Mouse (Mus musculus): ENCODE data around the gene Fignl1. TPM values are rescaled to one million over a fixed set of nuclear protein-coding genes. Genes with fewer than 3 reads are reported as not detected.

Gene Fignl1
- polyA plus RNA-seq, 1 experiment from 2014 or later: 52.8 TPM

DNA sequence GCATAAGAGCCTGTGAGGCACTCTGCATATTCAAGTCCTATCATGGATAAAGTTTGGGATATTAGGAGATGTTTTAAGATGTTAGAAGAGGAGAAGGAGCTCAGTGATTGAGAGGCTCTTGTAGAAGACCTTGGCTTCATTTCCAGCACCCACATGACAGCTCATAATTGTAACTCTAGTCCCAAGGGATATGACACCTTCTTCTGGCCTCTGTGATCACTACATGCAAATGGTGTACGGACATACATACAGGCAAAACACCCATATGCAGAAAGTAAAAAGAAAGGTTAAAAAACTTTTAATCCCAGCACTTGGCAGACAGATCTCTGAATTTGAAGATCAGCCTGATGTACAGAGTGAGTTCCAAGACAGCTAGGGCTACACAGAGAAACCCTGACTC, 10.1 kb downstream of the Fignl1 start:
- Histone ChIP-seq H3K4me1 (replicated peaks) (no peaks in the 10 kb centered on the region), H3K9ac (no peak overlapping the region), H3K4me2 (replicated peaks) (no peak overlapping the region), H3K36me3 (peaks cover 18% of the 10 kb centered on the region), H3K27ac (no peak overlapping the region), H3K4me3 (replicated peaks) (no peak overlapping the region), H3K9me3 (no peaks in the 10 kb centered on the region), H3K27me3 (replicated peaks) (no peaks in the 10 kb centered on the region)
- 98% methylated on average over 1 of the region's 1 CpGs for WGBS
- no peak for ATAC-seq

GRCm38 (mm10) chr11:11794626-11795025, 14.1 kb downstream of the Fignl1 start:
- ATAC-seq: peak; percentile 88
- no peaks in the 10 kb centered on the region for H3K4me1 ChIP-seq (replicated peaks)
- no peak overlapping the region for H3K4me2 ChIP-seq (replicated peaks)
- H3K9ac ChIP-seq: no peak overlapping the region
- no peaks in the 10 kb centered on the region for H3K9me3 ChIP-seq
- H3K4me3 ChIP-seq (replicated peaks): no peak overlapping the region
- 6% methylated on average over 1 of the region's 1 CpGs for WGBS
- 0 out of 2 replicates have a peak, but pooled peaks cover 3% of the 10 kb centered on the region for H3K36me3 ChIP-seq
- H3K27ac ChIP-seq: no peak overlapping the region
- H3K27me3 ChIP-seq (replicated peaks): no peaks in the 10 kb centered on the region

DNA sequence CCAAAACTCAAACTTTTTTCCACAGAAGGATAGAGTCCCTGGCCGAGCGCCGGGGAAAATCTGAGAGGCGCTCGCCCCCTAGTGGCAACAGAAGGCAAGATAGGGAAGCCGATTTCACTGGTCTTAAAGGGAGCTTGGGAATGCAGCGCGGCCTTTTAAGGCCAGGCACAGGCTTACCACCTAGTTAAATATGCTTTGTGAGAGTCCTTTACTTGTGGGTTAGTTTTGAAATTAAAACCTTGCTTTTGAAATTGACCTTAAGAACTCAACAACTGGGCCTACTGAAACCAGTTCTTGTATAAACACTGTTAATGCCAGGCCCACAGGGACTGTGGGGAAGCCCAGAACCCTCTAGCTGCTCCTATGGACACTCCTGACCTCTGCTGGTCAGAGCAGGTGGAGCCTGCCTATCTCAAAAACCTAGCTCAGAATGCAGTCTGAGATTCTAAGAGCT, 20.2 kb downstream of the Fignl1 start:
- Histone ChIP-seq H3K4me2 (replicated peaks) (peak overlapping the region; percentile 40), H3K4me1 (replicated peaks) (no peaks in the 10 kb centered on the region), H3K9ac (no peak overlapping the region), H3K9me3 (no peaks in the 10 kb centered on the region), H3K27me3 (replicated peaks) (no peaks in the 10 kb centered on the region), H3K27ac (no peak overlapping the region), H3K36me3 (no peaks in the 10 kb centered on the region), H3K4me3 (replicated peaks) (no peak overlapping the region)
- WGBS: 1% methylated on average over 8 of the region's 8 CpGs
- ATAC-seq: peak; percentile 95

DNA sequence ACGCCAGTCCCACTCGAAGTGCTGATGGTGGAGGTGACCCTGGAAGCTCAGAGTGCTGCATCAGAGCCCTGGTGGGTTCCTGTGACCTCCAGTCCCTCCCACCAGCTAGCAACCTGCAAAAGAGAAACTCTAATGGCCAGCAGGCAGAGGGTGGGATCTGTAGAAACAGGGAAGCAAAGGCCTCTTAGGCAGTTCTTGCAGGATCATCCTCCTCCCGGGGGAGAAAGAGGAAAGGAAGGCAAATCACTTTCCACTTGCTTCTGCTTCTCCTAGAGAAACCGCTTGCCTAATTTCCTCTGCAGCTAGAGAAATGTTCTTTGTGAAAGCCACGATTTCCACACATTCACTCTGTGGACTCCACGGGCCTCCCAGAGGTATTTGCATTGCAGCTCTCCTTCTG, 23.3 kb downstream of the Fignl1 start:
- no peak for ATAC-seq
- Histone ChIP-seq H3K36me3 (no peaks in the 10 kb centered on the region), H3K27ac (no peak overlapping the region), H3K9me3 (no peaks in the 10 kb centered on the region), H3K4me2 (replicated peaks) (no peak overlapping the region), H3K4me1 (replicated peaks) (no peaks in the 10 kb centered on the region), H3K4me3 (replicated peaks) (no peak overlapping the region), H3K9ac (0 out of 2 replicates have a peak overlapping the region, but pooled peaks have one; percentile 8), H3K27me3 (replicated peaks) (no peaks in the 10 kb centered on the region)
- 58% methylated on average over 6 of the region's 6 CpGs for WGBS

DNA sequence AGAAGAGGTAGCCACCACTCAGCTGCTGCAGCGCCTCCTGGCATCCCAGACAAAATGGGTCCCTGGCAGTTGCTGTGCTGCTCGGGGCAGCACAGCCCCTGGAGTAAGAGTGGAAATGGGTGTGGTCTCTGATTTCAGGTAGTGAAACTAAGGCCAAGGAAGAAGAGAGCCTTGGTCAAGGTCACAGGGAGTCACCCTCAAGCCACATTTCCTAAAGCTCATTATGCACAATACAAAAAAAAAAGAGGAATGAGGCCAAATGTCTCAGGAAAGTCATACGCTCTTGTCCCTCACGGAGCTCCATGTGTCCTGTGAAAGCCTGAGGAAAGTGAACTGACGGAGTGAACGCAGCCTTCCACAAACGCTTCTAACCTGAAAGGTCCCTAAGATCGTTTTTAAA, 27.0 kb downstream of the Fignl1 start:
- no peaks in the 10 kb centered on the region for H3K4me1 ChIP-seq (replicated peaks)
- no peak overlapping the region for H3K27ac ChIP-seq
- 83% methylated on average over 8 of the region's 8 CpGs for WGBS
- H3K9ac ChIP-seq: no peak overlapping the region
- no peaks in the 10 kb centered on the region for H3K27me3 ChIP-seq (replicated peaks)
- no peaks in the 10 kb centered on the region for H3K9me3 ChIP-seq
- H3K4me2 ChIP-seq (replicated peaks): no peak overlapping the region
- ATAC-seq: no peak
- no peak overlapping the region for H3K4me3 ChIP-seq (replicated peaks)
- no peaks in the 10 kb centered on the region for H3K36me3 ChIP-seq

DNA sequence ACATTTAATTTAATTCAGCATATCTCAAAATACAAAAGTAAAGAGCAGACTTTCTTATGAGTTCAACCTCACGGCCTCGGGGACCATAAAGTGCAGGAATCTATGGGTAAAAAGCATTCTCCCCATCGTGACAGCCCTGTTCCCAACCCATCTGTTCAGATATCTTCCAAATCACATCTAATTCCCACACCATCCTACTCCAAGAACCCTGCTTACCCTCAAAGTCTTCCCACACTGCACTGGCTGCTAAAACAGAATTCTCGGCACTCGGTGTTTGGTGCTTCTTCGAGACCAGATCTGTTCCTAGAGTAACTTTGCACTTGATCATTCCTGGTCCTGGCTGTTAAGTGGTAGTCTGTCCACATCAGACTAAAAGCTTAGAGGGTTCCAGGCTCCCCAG, 30.4 kb downstream of the Fignl1 start:
- H3K27ac ChIP-seq: no peak overlapping the region
- no peaks in the 10 kb centered on the region for H3K36me3 ChIP-seq
- no peak overlapping the region for H3K4me2 ChIP-seq (replicated peaks)
- no peak overlapping the region for H3K4me3 ChIP-seq (replicated peaks)
- H3K4me1 ChIP-seq (replicated peaks): no peaks in the 10 kb centered on the region
- no peak for ATAC-seq
- 94% methylated on average over 6 of the region's 6 CpGs for WGBS
- no peaks in the 10 kb centered on the region for H3K9me3 ChIP-seq
- H3K27me3 ChIP-seq (replicated peaks): no peaks in the 10 kb centered on the region
- H3K9ac ChIP-seq: no peak overlapping the region

- Histone ChIP-seq H3K4me2 (replicated peaks) (no peak overlapping the region), H3K36me3 (no peaks in the 10 kb centered on the region), H3K4me3 (replicated peaks) (no peak overlapping the region), H3K27me3 (replicated peaks) (no peaks in the 10 kb centered on the region), H3K27ac (no peak overlapping the region), H3K9ac (no peak overlapping the region), H3K9me3 (no peaks in the 10 kb centered on the region), H3K4me1 (replicated peaks) (no peaks in the 10 kb centered on the region)
- 85% methylated on average over 2 of the region's 2 CpGs for WGBS
- no peak for ATAC-seq
Measured at GRCm38 (mm10) chr11:11777796-11778195, 31.0 kb downstream of the Fignl1 start.

- H3K9ac ChIP-seq: no peak overlapping the region
- no peaks in the 10 kb centered on the region for H3K27me3 ChIP-seq (replicated peaks)
- H3K36me3 ChIP-seq: no peaks in the 10 kb centered on the region
- no peak overlapping the region for H3K27ac ChIP-seq
- ATAC-seq: no peak
- 62% methylated on average over 3 of the region's 3 CpGs for WGBS
- H3K4me2 ChIP-seq (replicated peaks): no peak overlapping the region
- no peaks in the 10 kb centered on the region for H3K9me3 ChIP-seq
- H3K4me3 ChIP-seq (replicated peaks): no peak overlapping the region
- H3K4me1 ChIP-seq (replicated peaks): no peaks in the 10 kb centered on the region
Measured at GRCm38 (mm10) chr11:11777246-11777645, 31.5 kb downstream of the Fignl1 start.

DNA sequence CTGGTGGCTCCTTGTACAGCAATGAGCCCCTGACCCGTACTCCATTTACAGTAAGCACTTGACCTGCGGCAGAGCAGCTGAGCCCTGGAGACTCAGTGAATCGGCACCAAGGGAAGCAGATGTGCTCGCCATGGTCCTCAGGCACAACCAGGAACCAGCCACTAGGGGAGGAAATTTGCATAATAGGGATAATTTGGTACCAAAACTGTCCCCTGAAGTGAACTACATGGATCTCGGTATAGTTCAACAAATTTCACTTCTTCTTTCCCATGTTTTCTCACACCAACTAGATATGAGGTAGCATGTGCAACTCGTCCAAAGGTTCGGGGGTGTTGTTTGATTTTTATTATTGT, 32.0 kb downstream of the Fignl1 start:
- no peak overlapping the region for H3K27ac ChIP-seq
- no peak overlapping the region for H3K9ac ChIP-seq
- no peaks in the 10 kb centered on the region for H3K36me3 ChIP-seq
- H3K9me3 ChIP-seq: no peaks in the 10 kb centered on the region
- H3K4me1 ChIP-seq (replicated peaks): no peaks in the 10 kb centered on the region
- H3K27me3 ChIP-seq (replicated peaks): no peaks in the 10 kb centered on the region
- no peak overlapping the region for H3K4me3 ChIP-seq (replicated peaks)
- H3K4me2 ChIP-seq (replicated peaks): no peak overlapping the region
- WGBS: 85% methylated on average over 7 of the region's 7 CpGs
- no peak for ATAC-seq

DNA sequence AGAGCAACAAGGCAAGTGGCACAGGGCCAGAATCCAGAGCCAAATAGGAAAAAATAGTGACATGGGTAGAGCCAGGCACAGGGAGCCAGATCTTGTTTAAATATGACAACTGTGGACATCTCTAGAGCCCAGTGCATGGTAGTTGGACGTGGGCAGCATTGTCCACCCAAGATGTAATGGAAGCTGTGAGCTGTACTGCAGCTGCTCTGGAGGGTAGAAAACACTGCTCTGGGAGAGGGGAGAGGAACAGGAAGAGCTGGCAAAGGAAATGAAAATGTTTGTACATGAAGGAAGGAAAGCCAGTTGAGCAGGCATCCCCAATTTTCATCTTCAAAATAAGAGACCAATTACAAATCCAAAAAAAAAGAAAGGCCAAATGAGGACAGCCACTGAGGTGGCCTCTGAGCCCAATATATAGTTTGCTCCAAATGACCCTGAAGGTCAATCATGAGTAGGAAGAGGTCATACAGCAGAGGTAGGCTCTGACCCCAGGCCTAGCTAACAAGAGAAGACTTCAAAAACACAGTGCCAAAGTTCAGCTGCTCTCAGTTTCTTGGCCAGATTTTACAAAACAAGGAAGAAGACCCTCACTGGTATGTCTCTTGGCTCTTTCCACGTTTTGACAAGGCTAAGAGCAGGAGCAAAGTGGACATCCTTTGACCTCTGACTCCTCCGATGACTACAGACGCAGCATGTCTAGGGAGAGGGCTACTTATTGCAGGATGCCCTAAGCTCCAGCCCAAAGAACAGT, 32.5 kb downstream of the Fignl1 start:
- no peak overlapping the region for H3K4me3 ChIP-seq (replicated peaks)
- no peak overlapping the region for H3K27ac ChIP-seq
- no peaks in the 10 kb centered on the region for H3K27me3 ChIP-seq (replicated peaks)
- no peaks in the 10 kb centered on the region for H3K36me3 ChIP-seq
- no peaks in the 10 kb centered on the region for H3K9me3 ChIP-seq
- no peak for ATAC-seq
- H3K4me2 ChIP-seq (replicated peaks): no peak overlapping the region
- 70% methylated on average over 4 of the region's 4 CpGs for WGBS
- H3K4me1 ChIP-seq (replicated peaks): no peaks in the 10 kb centered on the region
- no peak overlapping the region for H3K9ac ChIP-seq

GRCm38 (mm10) chr11:11774893-11775292, 33.9 kb downstream of the Fignl1 start:
- H3K4me3 ChIP-seq (replicated peaks): no peak overlapping the region
- H3K4me1 ChIP-seq (replicated peaks): no peaks in the 10 kb centered on the region
- H3K27me3 ChIP-seq (replicated peaks): no peaks in the 10 kb centered on the region
- H3K9me3 ChIP-seq: no peaks in the 10 kb centered on the region
- no peak overlapping the region for H3K27ac ChIP-seq
- no peak overlapping the region for H3K9ac ChIP-seq
- no peak for ATAC-seq
- H3K4me2 ChIP-seq (replicated peaks): no peak overlapping the region
- 88% methylated on average over 5 of the region's 5 CpGs for whole genome bisulfite sequencing
- H3K36me3 ChIP-seq: no peaks in the 10 kb centered on the region

DNA sequence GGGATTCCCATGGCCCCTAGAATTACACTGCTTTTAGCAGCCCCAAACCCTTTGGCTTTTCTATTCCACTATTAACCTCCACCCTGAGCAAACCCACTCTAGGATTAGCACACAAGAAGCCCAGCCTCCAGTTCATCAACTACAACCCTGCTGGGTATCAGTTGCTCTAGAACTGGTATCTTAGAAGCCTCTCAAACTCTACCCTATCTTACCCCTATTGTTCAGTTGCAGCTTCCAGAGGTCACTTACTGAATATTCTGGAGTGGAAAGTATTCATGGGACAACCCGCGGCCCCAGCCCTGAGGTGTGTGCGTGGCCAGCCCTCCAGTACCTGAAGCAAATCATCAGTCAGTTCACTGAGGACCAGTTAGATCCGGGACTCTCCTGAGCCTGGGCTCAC, 34.4 kb downstream of the Fignl1 start:
- ATAC-seq: no peak
- no peak overlapping the region for H3K4me3 ChIP-seq (replicated peaks)
- no peak overlapping the region for H3K27ac ChIP-seq
- no peaks in the 10 kb centered on the region for H3K36me3 ChIP-seq
- WGBS: 94% methylated on average over 4 of the region's 4 CpGs
- H3K9me3 ChIP-seq: no peaks in the 10 kb centered on the region
- H3K27me3 ChIP-seq (replicated peaks): no peaks in the 10 kb centered on the region
- H3K9ac ChIP-seq: no peak overlapping the region
- H3K4me2 ChIP-seq (replicated peaks): no peak overlapping the region
- H3K4me1 ChIP-seq (replicated peaks): no peaks in the 10 kb centered on the region

- H3K9me3 ChIP-seq: no peaks in the 10 kb centered on the region
- ATAC-seq: no peak
- WGBS: 85% methylated on average over 4 of the region's 4 CpGs
- H3K27ac ChIP-seq: no peak overlapping the region
- H3K9ac ChIP-seq: no peak overlapping the region
- no peak overlapping the region for H3K4me3 ChIP-seq (replicated peaks)
- no peak overlapping the region for H3K4me2 ChIP-seq (replicated peaks)
- no peaks in the 10 kb centered on the region for H3K27me3 ChIP-seq (replicated peaks)
- H3K36me3 ChIP-seq: no peaks in the 10 kb centered on the region
- H3K4me1 ChIP-seq (replicated peaks): no peaks in the 10 kb centered on the region
Measured at GRCm38 (mm10) chr11:11772196-11772595, 36.6 kb downstream of the Fignl1 start.

Data from intestine, embryonic 15.5 days (tissue).